Mouse (Mus musculus) ovary, adult 10 weeks (tissue): Measurements from ENCODE around the gene Msh4. TPM values are rescaled to one million over a fixed set of nuclear protein-coding genes. Genes with fewer than 3 reads are reported as not detected.

ENCODE experiments used
- polyA plus RNA-seq: library from polyadenylated mRNA; stranded (reverse); fragments of 350-450 nt; fragmentation: Illumina TruSeq; extraction: RNeasy Lipid Tissue Mini Kit (QIAGEN cat#74804); gene quantifications from one replicate; pipeline ENCODE4 v1.2.3, GENCODE M21; 2014

Gene Msh4
- polyA plus RNA-seq, result 1.9 TPM

GRCm38 (mm10) chr3:153906136-153906871 lies at the start of gene Msh4:
TSS of gene Msh4 (minus strand) at chr3:153906138.

GRCm38 (mm10) chr3:153944335-153944990 lies 38.5 kb upstream of the Msh4 start, which contains the start of gene Acadm:
TSS of gene Acadm (minus strand) at chr3:153944632.

GRCm38 (mm10) chr3:153912546-153913509 lies 6.9 kb upstream of the Msh4 start, which contains the start of gene Rabggtb:
TSS of gene Rabggtb (minus strand) at chr3:153913009.

GRCm38 (mm10) chr3:153844030-153844429 lies 61.9 kb downstream of the Msh4 start, which contains the start of gene Asb17:
TSS of gene Asb17 (plus strand) at chr3:153844209.

Other genes starting within 250 kb of the Msh4 start
- gene St6galnac3, start 181.0 kb downstream of the Msh4 start, polyA plus RNA-seq, result 7.5 TPM
- not detected for gene Asb17, start 61.9 kb downstream of the Msh4 start, polyA plus RNA-seq
- 58.1 TPM for gene Rabggtb, start 6.9 kb upstream of the Msh4 start, polyA plus RNA-seq
- 118 TPM for gene Acadm, start 38.5 kb upstream of the Msh4 start, polyA plus RNA-seq
- gene Slc44a5, start 67.3 kb upstream of the Msh4 start, polyA plus RNA-seq, result 0.17 TPM